Mouse (Mus musculus) lung, embryonic 15.5 days (tissue): ENCODE measurements around the gene Tmem30c. TPM values are rescaled to one million over a fixed set of nuclear protein-coding genes. Genes with fewer than 3 reads are reported as not detected.
A peak's percentile ranks its signal among the peaks of the same experiment; 100 is the strongest.

Source experiments
- ATAC-seq: fragments of 200-750 bp; cut with Nextera tagmentation; 2 replicates; pipeline ENCODE4 v1.8.0; 2017; ENCODE audit warnings: moderate number of reproducible peaks, borderline replicate concordance; ENCODE audit not compliant: low FRiP score, low TSS enrichment; ENCODE audit errors: extremely low read depth
- H3K27ac ChIP-seq: fragments of 300-500 bp; sonication (generic); 2 replicates; pipeline ENCODE4 v1.5.1; 2015; ENCODE audit warnings: moderate library complexity, mild to moderate bottlenecking, inconsistent platforms
- H3K27me3 ChIP-seq: fragments of 300-500 bp; sonication (generic); 2 replicates; pipeline ENCODE4 v1.6.1; 2015; ENCODE audit warnings: inconsistent platforms
- H3K36me3 ChIP-seq: fragments of 300-500 bp; sonication (generic); 2 replicates; pipeline ENCODE4 v1.6.1; 2015; ENCODE audit warnings: inconsistent platforms
- H3K4me1 ChIP-seq: fragments of 300-500 bp; sonication (generic); 2 replicates; pipeline ENCODE4 v1.6.1; 2015; ENCODE audit warnings: inconsistent platforms
- H3K4me2 ChIP-seq: fragments of 300-500 bp; sonication (generic); 2 replicates; pipeline ENCODE4 v1.6.1; 2015; ENCODE audit warnings: inconsistent platforms, mild to moderate bottlenecking, moderate library complexity
- H3K4me3 ChIP-seq: fragments of 300-500 bp; sonication (generic); 2 replicates; pipeline ENCODE4 v1.5.1; 2015; ENCODE audit warnings: mild to moderate bottlenecking, inconsistent platforms
- H3K9ac ChIP-seq: fragments of 300-500 bp; sonication (generic); 2 replicates; pipeline ENCODE4 v1.6.1; 2015; ENCODE audit warnings: inconsistent platforms
- H3K9me3 ChIP-seq: fragments of 300-500 bp; sonication (generic); 2 replicates; pipeline ENCODE4 v1.6.1; 2016; ENCODE audit warnings: inconsistent platforms
- WGBS: fragments of 180-500 bp; shearing (Covaris S2); methylation state at CpG from one replicate; pipeline ENCODE4 v1.1.7; 2015; 5-methylcytosine and 5-hydroxymethylcytosine counted together
- polyA plus RNA-seq: library from polyadenylated mRNA; unstranded; fragments of >200 nt; fragmentation: Nextera tagmentation; extraction: Ambion mirVana; gene quantifications from 2 replicates; pipeline ENCODE4 v1.2.1, GENCODE M21; 2015

The Tmem30c gene
- not detected in 2 replicates for polyA plus RNA-seq

GRCm38 (mm10) chr16:57292765-57293164, at the start of gene Tmem30c:
TSS of gene Tmem30c (minus strand) at chr16:57292865.
- Histone ChIP-seq H3K9ac (no peak within 1 kb of the TSS), H3K27ac (no peak within 1 kb of the TSS)

GRCm38 (mm10) chr16:57340613-57340898, 47.9 kb upstream of the Tmem30c start:
- no peak for ATAC-seq
- H3K27me3 ChIP-seq, result no peaks in the 10 kb centered on the region
- H3K9me3 ChIP-seq, result no peaks in the 10 kb centered on the region
- 49% methylated on average over 5 of the region's 5 CpGs for WGBS
- peaks cover 4% of the 10 kb centered on the region; the same call in 1 of the 2 replicates for H3K4me1 ChIP-seq
- H3K9ac ChIP-seq, result no peak overlapping the region
- no peak overlapping the region for H3K4me2 ChIP-seq
- H3K4me3 ChIP-seq, result no peak overlapping the region
- no peak overlapping the region for H3K27ac ChIP-seq
- no peaks in the 10 kb centered on the region for H3K36me3 ChIP-seq

More at GRCm38 (mm10) chr16:57292765-57293164, at the start of gene Tmem30c:
- ATAC-seq, result no peak
- H3K27me3 ChIP-seq, result no peaks in the 10 kb centered on the region
- H3K9me3 ChIP-seq, result no peaks in the 10 kb centered on the region
- no peaks in the 10 kb centered on the region for H3K4me1 ChIP-seq
- WGBS, result 68% methylated on average over 2 of the region's 2 CpGs
- H3K36me3 ChIP-seq, result no peaks in the 10 kb centered on the region
- no peak within 1 kb of the TSS for H3K4me2 ChIP-seq
- H3K4me3 ChIP-seq, result no peak within 1 kb of the TSS

- Histone ChIP-seq H3K9me3 (no peaks in the 10 kb centered on the region), H3K27me3 (no peaks in the 10 kb centered on the region), H3K4me1 (peaks cover 4% of the 10 kb centered on the region; the same call in 1 of the 2 replicates), H3K36me3 (no peaks in the 10 kb centered on the region), H3K27ac (no peak overlapping the region), H3K4me3 (no peak overlapping the region), H3K9ac (no peak overlapping the region), H3K4me2 (no peak overlapping the region)
- ATAC-seq, result peak; percentile 23; the same call in 1 of the 2 replicates
- WGBS, result 81% methylated on average over 8 of the region's 8 CpGs
Measured at GRCm38 (mm10) chr16:57339765-57340612, 47.3 kb upstream of the Tmem30c start.

GRCm38 (mm10) chr16:57336770-57337423, 44.2 kb upstream of the Tmem30c start:
- peaks cover 4% of the 10 kb centered on the region; the same call in 1 of the 2 replicates for H3K4me1 ChIP-seq
- no peak overlapping the region for H3K4me3 ChIP-seq
- H3K4me2 ChIP-seq, result no peak overlapping the region
- 41% methylated on average over 11 of the region's 11 CpGs for WGBS
- H3K27ac ChIP-seq, result no peak overlapping the region
- H3K27me3 ChIP-seq, result no peaks in the 10 kb centered on the region
- no peak for ATAC-seq
- H3K9ac ChIP-seq, result no peak overlapping the region
- H3K9me3 ChIP-seq, result no peaks in the 10 kb centered on the region
- H3K36me3 ChIP-seq, result no peaks in the 10 kb centered on the region

- no peak overlapping the region for H3K27ac ChIP-seq
Measured at GRCm38 (mm10) chr16:57332301-57332700, 39.6 kb upstream of the Tmem30c start.

GRCm38 (mm10) chr16:57330111-57330510, 37.4 kb upstream of the Tmem30c start:
- Histone ChIP-seq H3K27me3 (no peaks in the 10 kb centered on the region), H3K4me1 (no peaks in the 10 kb centered on the region), H3K4me2 (no peak overlapping the region), H3K27ac (no peak overlapping the region), H3K9me3 (no peaks in the 10 kb centered on the region), H3K9ac (no peak overlapping the region), H3K4me3 (no peak overlapping the region), H3K36me3 (no peaks in the 10 kb centered on the region)
- no peak for ATAC-seq
- 62% methylated on average over 2 of the region's 2 CpGs for WGBS

More at GRCm38 (mm10) chr16:57332301-57332700, 39.6 kb upstream of the Tmem30c start:
- WGBS, result 55% methylated on average over 7 of the region's 7 CpGs
- no peak overlapping the region for H3K9ac ChIP-seq
- no peak overlapping the region for H3K4me3 ChIP-seq
- H3K36me3 ChIP-seq, result no peaks in the 10 kb centered on the region
- no peak overlapping the region for H3K4me2 ChIP-seq
- ATAC-seq, result no peak
- no peaks in the 10 kb centered on the region for H3K27me3 ChIP-seq
- no peaks in the 10 kb centered on the region for H3K9me3 ChIP-seq
- no peaks in the 10 kb centered on the region for H3K4me1 ChIP-seq

- no peaks in the 10 kb centered on the region for H3K9me3 ChIP-seq
- no peaks in the 10 kb centered on the region for H3K36me3 ChIP-seq
- no peak overlapping the region for H3K4me3 ChIP-seq
- ATAC-seq, result no peak
- H3K4me2 ChIP-seq, result no peak overlapping the region
- 73% methylated on average over 8 of the region's 8 CpGs for WGBS
- H3K27me3 ChIP-seq, result no peaks in the 10 kb centered on the region
- no peak overlapping the region for H3K27ac ChIP-seq
- H3K4me1 ChIP-seq, result no peaks in the 10 kb centered on the region
- no peak overlapping the region for H3K9ac ChIP-seq
Measured at GRCm38 (mm10) chr16:57329028-57329427, 36.4 kb upstream of the Tmem30c start.

- Histone ChIP-seq H3K27me3 (no peaks in the 10 kb centered on the region), H3K4me2 (no peak overlapping the region), H3K4me1 (no peaks in the 10 kb centered on the region), H3K9me3 (no peaks in the 10 kb centered on the region), H3K9ac (no peak overlapping the region), H3K27ac (no peak overlapping the region), H3K36me3 (no peaks in the 10 kb centered on the region), H3K4me3 (no peak overlapping the region)
- 70% methylated on average over 7 of the region's 7 CpGs for WGBS
- no peak for ATAC-seq
Measured at GRCm38 (mm10) chr16:57326996-57327395, 34.3 kb upstream of the Tmem30c start.

GRCm38 (mm10) chr16:57319284-57320124, 26.8 kb upstream of the Tmem30c start:
- Histone ChIP-seq H3K9me3 (no peaks in the 10 kb centered on the region), H3K4me3 (no peak overlapping the region), H3K4me2 (no peak overlapping the region), H3K4me1 (peaks cover 11% of the 10 kb centered on the region; the same call in 1 of the 2 replicates), H3K27me3 (no peaks in the 10 kb centered on the region), H3K27ac (no peak overlapping the region), H3K9ac (no peak overlapping the region), H3K36me3 (no peaks in the 10 kb centered on the region)
- 72% methylated on average over 7 of the region's 7 CpGs for WGBS
- no peak for ATAC-seq

GRCm38 (mm10) chr16:57318637-57319125, 26.0 kb upstream of the Tmem30c start:
- H3K4me3 ChIP-seq, result no peak overlapping the region

GRCm38 (mm10) chr16:57317882-57318636, 25.4 kb upstream of the Tmem30c start:
- H3K4me1 ChIP-seq, result peaks cover 11% of the 10 kb centered on the region; the same call in 1 of the 2 replicates
- no peak overlapping the region for H3K4me3 ChIP-seq
- no peak overlapping the region for H3K4me2 ChIP-seq
- peak overlapping the region; percentile 32 for H3K27ac ChIP-seq
- no peak overlapping the region for H3K9ac ChIP-seq
- no peaks in the 10 kb centered on the region for H3K9me3 ChIP-seq
- WGBS, result 15% methylated on average over 13 of the region's 13 CpGs
- no peaks in the 10 kb centered on the region for H3K36me3 ChIP-seq
- peak; percentile 49; the same call in 1 of the 2 replicates for ATAC-seq
- no peaks in the 10 kb centered on the region for H3K27me3 ChIP-seq

More at GRCm38 (mm10) chr16:57318637-57319125, 26.0 kb upstream of the Tmem30c start:
- no peaks in the 10 kb centered on the region for H3K9me3 ChIP-seq
- H3K27me3 ChIP-seq, result no peaks in the 10 kb centered on the region
- 66% methylated on average over 8 of the region's 8 CpGs for WGBS
- H3K4me1 ChIP-seq, result peaks cover 11% of the 10 kb centered on the region; the same call in 1 of the 2 replicates
- H3K36me3 ChIP-seq, result no peaks in the 10 kb centered on the region
- H3K9ac ChIP-seq, result no peak overlapping the region
- H3K4me2 ChIP-seq, result no peak overlapping the region
- 0 out of 2 replicates have a peak overlapping the region, but pooled peaks have one; percentile 8 for H3K27ac ChIP-seq
- no peak for ATAC-seq
